ENCODE assay signal across 8 mouse cellular contexts in genomic region chr11:53519207-53520121, GRCm38 (mm10). TPM values are rescaled to one million over a fixed set of nuclear protein-coding genes. Genes with fewer than 3 reads are reported as not detected.
DNase-seq lines count a peak whose midpoint lies in the region; ATAC-seq and TF ChIP-seq lines count a peak whose summit lies in the region.

TSS of gene Sept8 (plus strand) at chr11:53519257.

- peaks cover 45% of the 10 kb centered on the region for H3K79me2 ChIP-seq in myocyte (ENCODE audit: control insufficient read depth, insufficient read depth)

- H3K4me1 ChIP-seq in bone marrow, adult 2 months (ENCODE audit: control insufficient read depth, insufficient read depth, low read length) = peaks cover 1% of the 10 kb centered on the region; the same call in 1 of the 2 replicates
- H3K4me1 ChIP-seq in embryonic facial prominence, embryonic 15.5 days = peaks cover 60% of the 10 kb centered on the region
- peaks cover 44% of the 10 kb centered on the region for H3K4me1 ChIP-seq in kidney, embryonic 15.5 days
- peaks cover 57% of the 10 kb centered on the region for H3K4me1 ChIP-seq in liver, embryonic 11.5 days (replicated peaks; ENCODE audit: control insufficient read depth, insufficient read depth, low read length)
- H3K4me1 ChIP-seq in stomach, embryonic 14.5 days (ENCODE audit: control insufficient read depth, insufficient read depth, low read length) = peaks cover 23% of the 10 kb centered on the region; the same call in 1 of the 2 replicates

- peak within 1 kb of the TSS; percentile 78 for H3K4me2 ChIP-seq in embryonic facial prominence, embryonic 15.5 days (replicated peaks)
- peak within 1 kb of the TSS; percentile 83 for H3K4me2 ChIP-seq in kidney, embryonic 15.5 days
- H3K4me2 ChIP-seq in liver, embryonic 11.5 days = peak within 1 kb of the TSS; percentile 97
- peak within 1 kb of the TSS; percentile 88 for H3K4me2 ChIP-seq in myocyte (ENCODE audit: low read depth)
- peak within 1 kb of the TSS; percentile 83 for H3K4me2 ChIP-seq in stomach, embryonic 14.5 days (replicated peaks; ENCODE audit: low read depth, low read length)

- DNase-seq in heart, adult 9 months (ENCODE audit: low spot score in 2 of 2) = peak; percentile 69 to 71
- DNase-seq in liver, embryonic 11.5 days (ENCODE audit: low spot score) = peak; percentile 78

- 7% methylated on average over 79 of the region's 79 CpGs for WGBS in bone marrow, adult 2 months
- WGBS in embryonic facial prominence, embryonic 15.5 days = 3% methylated on average over 79 of the region's 79 CpGs
- WGBS in kidney, embryonic 15.5 days = 5% methylated on average over 73 of the region's 79 CpGs
- 3% methylated on average over 77 of the region's 79 CpGs for WGBS in liver, embryonic 11.5 days
- WGBS in stomach, embryonic 14.5 days = 4% methylated on average over 78 of the region's 79 CpGs

- H3K9me3 ChIP-seq in embryonic facial prominence, embryonic 15.5 days (replicated peaks) = no peaks in the 10 kb centered on the region
- H3K9me3 ChIP-seq in kidney, embryonic 15.5 days (replicated peaks) = no peaks in the 10 kb centered on the region
- no peaks in the 10 kb centered on the region for H3K9me3 ChIP-seq in liver, embryonic 11.5 days (ENCODE audit: control insufficient read depth, low read length)
- no peaks in the 10 kb centered on the region for H3K9me3 ChIP-seq in stomach, embryonic 14.5 days (ENCODE audit: control insufficient read depth, low read depth, low read length)

- ATAC-seq in CD4-positive, CD25-positive, alpha-beta regulatory T cell, adult 4 months = peak; percentile 77
- peak; percentile 82 for ATAC-seq in embryonic facial prominence, embryonic 15.5 days (ENCODE audit: insufficient number of reproducible peaks, low FRiP score, low TSS enrichment, low read depth)
- peak; percentile 82 for ATAC-seq in kidney, embryonic 15.5 days (replicated peaks; ENCODE audit: low FRiP score)
- peak; percentile 58 for ATAC-seq in liver, embryonic 11.5 days (replicated peaks; ENCODE audit: low FRiP score)
- peak; percentile 73 for ATAC-seq in stomach, embryonic 14.5 days (ENCODE audit: insufficient number of reproducible peaks, insufficient read depth, low FRiP score, low read depth)

- 0 out of 2 replicates have a peak, but pooled peaks have one; percentile 20 for TF ChIP-seq POLR2A in bone marrow, adult 2 months (IDR thresholded peaks at IDR 0.05; ENCODE audit: borderline replicate concordance, control insufficient read depth, low read depth, low read length)
- peak; percentile 69 for TF ChIP-seq POLR2A in myocyte (IDR thresholded peaks at IDR 0.05; ENCODE audit: insufficient read length, low read depth)

- no peaks in the 10 kb centered on the region for H3K27me3 ChIP-seq in embryonic facial prominence, embryonic 15.5 days
- peaks cover 6% of the 10 kb centered on the region for H3K27me3 ChIP-seq in kidney, embryonic 15.5 days
- no peaks in the 10 kb centered on the region for H3K27me3 ChIP-seq in liver, embryonic 11.5 days (replicated peaks; ENCODE audit: control insufficient read depth, insufficient read depth, low read length)
- H3K27me3 ChIP-seq in myocyte (ENCODE audit: control insufficient read depth, insufficient read depth, insufficient read length) = no peaks in the 10 kb centered on the region
- no peaks in the 10 kb centered on the region for H3K27me3 ChIP-seq in stomach, embryonic 14.5 days (ENCODE audit: control insufficient read depth, insufficient read depth, low read length)

- H3K9ac ChIP-seq in embryonic facial prominence, embryonic 15.5 days = peak within 1 kb of the TSS; percentile 69
- H3K9ac ChIP-seq in kidney, embryonic 15.5 days = peak within 1 kb of the TSS; percentile 82
- peak within 1 kb of the TSS; percentile 93 for H3K9ac ChIP-seq in liver, embryonic 11.5 days (ENCODE audit: low read depth, low read length)
- peak within 1 kb of the TSS; percentile 67 for H3K9ac ChIP-seq in stomach, embryonic 14.5 days (replicated peaks; ENCODE audit: low read depth, low read length)

- peak within 1 kb of the TSS; percentile 73 for H3ac ChIP-seq in myocyte (ENCODE audit: control insufficient read depth, insufficient read length)

- no peak for TF ChIP-seq CTCF in bone marrow, adult 2 months (IDR thresholded peaks at IDR 0.05; ENCODE audit: control insufficient read depth, insufficient read depth, low read length)

- H3K36me3 ChIP-seq in embryonic facial prominence, embryonic 15.5 days = no peaks in the 10 kb centered on the region
- no peaks in the 10 kb centered on the region for H3K36me3 ChIP-seq in kidney, embryonic 15.5 days
- H3K36me3 ChIP-seq in liver, embryonic 11.5 days (ENCODE audit: control insufficient read depth, insufficient read depth, low read length) = no peaks in the 10 kb centered on the region
- no peaks in the 10 kb centered on the region for H3K36me3 ChIP-seq in myocyte (ENCODE audit: control insufficient read depth, insufficient read depth)
- H3K36me3 ChIP-seq in stomach, embryonic 14.5 days (ENCODE audit: control insufficient read depth, insufficient read depth, low read length) = no peaks in the 10 kb centered on the region

- peak within 1 kb of the TSS; percentile 85 for H3K27ac ChIP-seq in bone marrow, adult 2 months (ENCODE audit: control insufficient read depth, insufficient read depth, low read depth, low read length, poor library complexity)
- H3K27ac ChIP-seq in embryonic facial prominence, embryonic 15.5 days (replicated peaks) = peak within 1 kb of the TSS; percentile 93
- H3K27ac ChIP-seq in kidney, embryonic 15.5 days = peak within 1 kb of the TSS; percentile 85
- peak within 1 kb of the TSS; percentile 96 for H3K27ac ChIP-seq in liver, embryonic 11.5 days (ENCODE audit: low read depth, low read length)
- peak within 1 kb of the TSS; percentile 75 for H3K27ac ChIP-seq in stomach, embryonic 14.5 days (ENCODE audit: low read length)

- peak within 1 kb of the TSS; percentile 70 for H3K4me3 ChIP-seq in bone marrow, adult 2 months (replicated peaks; ENCODE audit: control insufficient read depth, low read depth, low read length)
- peak within 1 kb of the TSS; percentile 81 for H3K4me3 ChIP-seq in embryonic facial prominence, embryonic 15.5 days (replicated peaks)
- H3K4me3 ChIP-seq in kidney, embryonic 15.5 days (replicated peaks) = peak within 1 kb of the TSS; percentile 86
- peak within 1 kb of the TSS; percentile 76 for H3K4me3 ChIP-seq in liver, embryonic 11.5 days (ENCODE audit: low read depth, low read length)
- peak within 1 kb of the TSS; percentile 88 for H3K4me3 ChIP-seq in myocyte
- peak within 1 kb of the TSS; percentile 84 for H3K4me3 ChIP-seq in stomach, embryonic 14.5 days (ENCODE audit: low read depth, low read length)

TF ChIP-seq in myocyte, 11 proteins besides CTCF, POLR2A, EP300 and RAD21:
- TF ChIP-seq POLR2AphosphoS2 (IDR thresholded peaks at IDR 0.05; ENCODE audit: insufficient read length, low read depth) (peak; percentile 35), MYOD1 (IDR thresholded peaks at IDR 0.05; ENCODE audit: control insufficient read depth in 1 of 3, insufficient read length in 2 of 3, low read depth in 2 of 3) (no peak), CEBPB (IDR thresholded peaks at IDR 0.05; ENCODE audit: insufficient read depth, poor library complexity, severe bottlenecking) (peak; percentile 63; the same call in 1 of the 2 replicates)

RNA-seq across cellular contexts. Expression of gene Sept8, which starts in this region (rescaled TPM):
- 1 to 10 TPM in 1 of 2 experiments, under 1 TPM in 1; 0.95 to 1.0 TPM for polyA plus RNA-seq in CD4-positive, CD25-positive, alpha-beta regulatory T cell, adult 4 months (2017; shearing (Covaris generic))
- 38.7 and 52.2 TPM in 2 replicates for polyA plus RNA-seq in bone marrow, adult 2 months (2011; ENCODE audit: insufficient read depth, insufficient read length, low replicate concordance, missing spikeins)
- polyA plus RNA-seq in embryonic facial prominence, embryonic 15.5 days (2015; fragmentation: Nextera tagmentation; extraction: Ambion mirVana) = 46.1 and 47.9 TPM in 2 replicates
- polyA plus RNA-seq in kidney, embryonic 15.5 days (2015; fragmentation: Nextera tagmentation; extraction: Ambion mirVana) = 21.9 and 25.6 TPM in 2 replicates
- polyA plus RNA-seq in liver, embryonic 11.5 days (2014; fragmentation: Nextera tagmentation; extraction: Ambion mirVana) = 43.4 and 47.4 TPM in 2 replicates
- 92.4 TPM for polyA plus RNA-seq in myocyte (2012; fragmentation: generic; extraction: Trizol)
- 24.5 and 26.1 TPM in 2 replicates for polyA plus RNA-seq in stomach, embryonic 14.5 days (2014; fragmentation: Nextera tagmentation; extraction: Ambion mirVana)

Comparison
In these comparisons a context has a peak if more than half of its experiments do, and no peak if none do; other contexts are left out.
1. Peak in every context shown above with its lines: DNase-seq, ATAC-seq, H3K4me3 ChIP-seq and H3K27ac ChIP-seq.
2. RNA of gene Sept8 (polyA plus RNA-seq): 92.4 TPM in myocyte (single experiment), 38.7 to 52.2 TPM in bone marrow, adult 2 months, 46.1 to 47.9 TPM in embryonic facial prominence, embryonic 15.5 days, 43.4 to 47.4 TPM in liver, embryonic 11.5 days, 24.5 to 26.1 TPM in stomach, embryonic 14.5 days and 21.9 to 25.6 TPM in kidney, embryonic 15.5 days; 0.95 to 1.0 TPM in CD4-positive, CD25-positive, alpha-beta regulatory T cell, adult 4 months; every median in the first group is over 10 times any median in the second.